Mouse (Mus musculus): Measurements from ENCODE around the gene Tex9. TPM values are rescaled to one million over a fixed set of nuclear protein-coding genes. Genes with fewer than 3 reads are reported as not detected.
"Not testable (repeated sequence)": the region's sequence is repeated elsewhere in the genome, so short reads cannot be mapped to it uniquely, and the experiment has no call there.

Gene Tex9
- polyA plus RNA-seq, 1 experiment from 2014 or later = 4.2 TPM

DNA sequence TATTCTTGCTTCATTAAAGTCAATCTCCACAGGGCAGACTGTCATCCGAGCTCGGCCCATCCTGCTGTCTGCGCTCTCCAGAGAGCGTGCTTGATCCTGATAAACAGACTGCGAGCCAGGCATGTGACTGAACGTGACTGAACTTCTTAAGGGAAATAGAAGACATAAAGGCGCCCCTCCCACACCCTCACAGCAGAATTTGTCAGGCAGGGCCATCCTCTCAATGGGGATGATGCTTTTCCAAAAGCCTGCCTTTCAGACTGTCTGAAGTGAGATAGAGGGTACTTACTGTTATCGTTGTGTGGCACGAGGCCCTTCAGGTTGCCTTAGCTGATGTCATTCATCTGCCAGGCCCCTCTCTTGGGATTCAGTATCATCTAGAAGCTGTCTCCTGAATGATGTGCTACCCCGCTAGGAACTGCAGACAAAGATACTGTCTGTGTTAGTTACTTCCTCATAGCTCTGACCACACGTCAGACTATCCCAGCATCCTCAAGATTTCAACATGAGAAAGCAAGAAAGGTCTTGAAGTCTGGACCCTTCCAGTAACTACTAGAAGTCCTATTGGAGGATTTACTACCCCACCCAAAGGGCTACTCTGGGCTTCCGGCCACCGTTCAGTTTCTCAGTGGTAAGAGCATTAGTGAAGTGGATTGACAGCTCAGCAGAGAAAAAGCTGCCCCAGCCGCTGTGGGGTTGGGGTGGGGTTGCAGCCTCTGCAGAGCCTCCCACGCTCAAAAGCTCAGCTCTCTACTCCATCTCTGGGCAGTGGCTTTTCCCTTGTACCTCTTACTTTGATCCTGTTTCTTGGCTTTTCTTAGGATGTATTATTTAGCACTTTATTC, 82.4 kb downstream of the Tex9 start:
- Histone ChIP-seq H3K4me1 (replicated peaks) (peaks cover 76% of the 10 kb centered on the region), H3K4me3 (replicated peaks) (peak overlapping the region; percentile 56), H3K9ac (peak overlapping the region; percentile 70), H3K27me3 (no peaks in the 10 kb centered on the region), H3K4me2 (peak overlapping the region; percentile 77), H3K27ac (replicated peaks) (peak overlapping the region; percentile 99), H3K36me3 (replicated peaks) (no peaks in the 10 kb centered on the region), H3K9me3 (replicated peaks) (no peaks in the 10 kb centered on the region)
- WGBS (ENCODE audit: insufficient replicate concordance) = 14% methylated on average over 15 of the region's 15 CpGs
- ATAC-seq (ENCODE audit: insufficient read depth) = peak; percentile 92

GRCm38 (mm10) chr9:72408131-72408586, 83.9 kb downstream of the Tex9 start:
- H3K27ac ChIP-seq (replicated peaks) = peak overlapping the region; percentile 99
- H3K4me2 ChIP-seq = peak overlapping the region; percentile 77
- no peaks in the 10 kb centered on the region for H3K36me3 ChIP-seq (replicated peaks)
- H3K4me1 ChIP-seq (replicated peaks) = peaks cover 87% of the 10 kb centered on the region
- H3K9ac ChIP-seq = peak overlapping the region; percentile 70
- ATAC-seq (ENCODE audit: insufficient read depth) = peak; percentile 23; the same call in 1 of the 2 replicates
- peak overlapping the region; percentile 56 for H3K4me3 ChIP-seq (replicated peaks)
- no peaks in the 10 kb centered on the region for H3K9me3 ChIP-seq (replicated peaks)
- 7% methylated on average over 12 of the region's 12 CpGs for WGBS (ENCODE audit: insufficient replicate concordance)
- no peaks in the 10 kb centered on the region for H3K27me3 ChIP-seq

DNA sequence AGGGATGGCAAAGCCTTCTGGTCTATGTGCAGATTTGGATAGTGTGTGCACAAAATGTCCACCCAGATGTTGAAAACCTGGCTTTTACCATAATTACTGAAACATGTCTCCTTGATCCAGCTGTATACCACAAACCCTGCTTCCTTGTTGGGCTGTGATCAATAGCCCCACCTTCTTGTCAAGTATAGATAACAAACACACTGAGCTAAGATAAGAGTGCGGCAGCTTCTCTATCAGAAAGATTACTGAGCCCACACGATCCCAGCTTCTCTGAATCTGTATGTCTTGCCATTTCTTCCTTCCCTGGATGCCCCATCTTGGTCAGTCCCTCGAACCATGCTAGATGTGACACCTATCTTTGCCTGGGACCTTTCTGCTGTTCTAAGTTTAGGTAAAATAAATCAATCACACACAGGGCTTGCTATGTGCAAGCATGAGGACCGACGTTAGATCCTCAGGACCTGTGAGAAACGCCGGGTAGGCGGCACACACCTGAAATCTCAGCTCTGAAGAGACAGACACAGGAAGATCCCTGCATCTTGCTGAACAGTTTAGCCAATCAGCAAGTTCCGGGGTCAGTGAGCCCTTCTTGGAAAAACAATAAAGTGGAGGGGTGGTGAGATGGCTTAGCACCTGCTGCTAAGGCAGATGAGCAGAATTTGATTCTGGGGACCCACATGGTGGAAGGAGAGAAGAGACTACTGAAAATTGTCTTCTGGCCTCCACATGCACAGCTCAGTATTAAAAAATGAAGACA, 86.0 kb downstream of the Tex9 start:
- Histone ChIP-seq H3K27me3 (no peaks in the 10 kb centered on the region), H3K9me3 (replicated peaks) (no peaks in the 10 kb centered on the region), H3K4me2 (peak overlapping the region; percentile 31; the same call in 1 of the 2 replicates), H3K36me3 (replicated peaks) (no peaks in the 10 kb centered on the region), H3K9ac (no peak overlapping the region), H3K4me1 (replicated peaks) (peaks cover 70% of the 10 kb centered on the region), H3K27ac (replicated peaks) (peak overlapping the region; percentile 63), H3K4me3 (replicated peaks) (no peak overlapping the region)
- ATAC-seq (ENCODE audit: insufficient read depth) = no peak
- WGBS (ENCODE audit: insufficient replicate concordance) = 60% methylated on average over 9 of the region's 9 CpGs

- no peak for ATAC-seq (ENCODE audit: insufficient read depth)
- Histone ChIP-seq H3K4me1 (replicated peaks) (peaks cover 58% of the 10 kb centered on the region), H3K36me3 (replicated peaks) (no peaks in the 10 kb centered on the region), H3K27me3 (no peaks in the 10 kb centered on the region; the same call in 1 of the 2 replicates), H3K9me3 (replicated peaks) (no peaks in the 10 kb centered on the region), H3K4me2 (no peak overlapping the region), H3K4me3 (replicated peaks) (no peak overlapping the region), H3K9ac (no peak overlapping the region), H3K27ac (replicated peaks) (peak overlapping the region; percentile 63; the same call in 1 of the 2 replicates)
- 78% methylated on average over 3 of the region's 3 CpGs for WGBS (ENCODE audit: insufficient replicate concordance)
Observed at GRCm38 (mm10) chr9:72404934-72405333, 87.1 kb downstream of the Tex9 start.

- no peaks in the 10 kb centered on the region for H3K9me3 ChIP-seq (replicated peaks)
- peaks cover 54% of the 10 kb centered on the region for H3K4me1 ChIP-seq (replicated peaks)
- ATAC-seq (ENCODE audit: insufficient read depth) = no peak
Observed at GRCm38 (mm10) chr9:72404446-72404845, 87.6 kb downstream of the Tex9 start.

DNA sequence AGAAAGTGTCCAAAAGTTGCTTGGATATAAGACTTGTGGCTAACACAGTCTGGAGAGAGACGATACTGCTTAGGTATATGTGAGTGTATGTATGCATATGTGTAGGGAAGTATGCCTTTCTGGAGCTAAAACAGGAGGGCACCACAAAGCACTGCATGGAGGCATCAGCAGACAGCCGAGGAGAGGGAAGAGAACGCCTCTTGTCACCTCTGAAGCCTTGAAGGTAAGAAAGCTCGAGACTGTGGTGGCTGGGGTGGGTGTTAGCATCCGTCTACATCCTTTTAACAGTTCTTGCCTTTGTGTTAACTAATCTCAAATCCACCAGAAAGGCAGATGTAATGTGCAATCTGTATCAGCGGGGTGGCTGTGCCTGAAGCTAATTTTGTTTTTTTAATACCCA, 88.6 kb downstream of the Tex9 start:
- Histone ChIP-seq H3K9ac (no peak overlapping the region), H3K4me2 (no peak overlapping the region), H3K4me3 (replicated peaks) (no peak overlapping the region), H3K27me3 (no peaks in the 10 kb centered on the region; the same call in 1 of the 2 replicates), H3K4me1 (replicated peaks) (peaks cover 45% of the 10 kb centered on the region), H3K36me3 (replicated peaks) (no peaks in the 10 kb centered on the region), H3K27ac (replicated peaks) (no peak overlapping the region; the same call in 1 of the 2 replicates), H3K9me3 (replicated peaks) (no peaks in the 10 kb centered on the region)
- ATAC-seq (ENCODE audit: insufficient read depth) = no peak
- WGBS (ENCODE audit: insufficient replicate concordance) = 69% methylated on average over 6 of the region's 6 CpGs

More at GRCm38 (mm10) chr9:72404446-72404845, 87.6 kb downstream of the Tex9 start:
- H3K36me3 ChIP-seq (replicated peaks) = no peaks in the 10 kb centered on the region
- WGBS (ENCODE audit: insufficient replicate concordance) = 85% methylated on average over 8 of the region's 8 CpGs
- H3K4me2 ChIP-seq = no peak overlapping the region
- no peaks in the 10 kb centered on the region; the same call in 1 of the 2 replicates for H3K27me3 ChIP-seq
- no peak overlapping the region for H3K9ac ChIP-seq
- no peak overlapping the region for H3K4me3 ChIP-seq (replicated peaks)
- no peak overlapping the region for H3K27ac ChIP-seq (replicated peaks)

DNA sequence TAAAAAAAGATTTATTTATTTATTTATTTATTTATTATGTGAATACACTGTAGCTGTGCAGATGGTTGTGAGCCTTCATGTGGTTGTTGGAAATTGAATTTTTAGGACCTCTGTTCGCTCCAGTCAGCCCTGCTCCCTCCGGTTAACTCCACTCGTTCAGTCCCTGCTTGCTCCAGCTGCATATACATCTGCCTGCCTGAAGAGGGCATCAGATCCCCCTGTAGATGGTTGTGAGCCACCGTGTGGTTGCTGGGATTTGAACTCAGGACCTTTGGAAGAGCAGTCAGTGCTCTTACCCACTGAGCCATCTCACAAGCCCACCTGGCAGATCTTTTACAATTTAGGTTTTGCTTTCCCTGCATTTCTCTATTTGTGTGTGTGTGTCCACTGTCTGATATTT, 90.2 kb downstream of the Tex9 start:
- 73% methylated on average over 4 of the region's 4 CpGs for WGBS (ENCODE audit: insufficient replicate concordance)
- peaks cover 46% of the 10 kb centered on the region for H3K4me1 ChIP-seq (replicated peaks)
- H3K4me3 ChIP-seq (replicated peaks); H3K36me3 ChIP-seq (replicated peaks); H3K9ac ChIP-seq; ATAC-seq (ENCODE audit: insufficient read depth); H3K9me3 ChIP-seq (replicated peaks); H3K4me2 ChIP-seq; H3K27ac ChIP-seq (replicated peaks); H3K27me3 ChIP-seq: not testable (repeated sequence)

Small RNA genes lying within 50 kb of the gene (microRNA-seq; reads per million reads assigned to microRNA genes)
- gene Gm28010 = not detected

Other genes starting within 250 kb of the Tex9 start
- gene Zfp280d, start 217.4 kb downstream of the Tex9 start, polyA plus RNA-seq (2015; fragmentation: Nextera tagmentation; extraction: Ambion mirVana) = 11.4 and 12.3 TPM in 2 replicates
- gene Mns1, start 54.2 kb downstream of the Tex9 start, polyA plus RNA-seq (2015; fragmentation: Nextera tagmentation; extraction: Ambion mirVana) = 78.9 and 85.1 TPM in 2 replicates
- 2.3 TPM in 2 replicates for gene Rfx7, start 40.0 kb upstream of the Tex9 start, polyA plus RNA-seq (2015; fragmentation: Nextera tagmentation; extraction: Ambion mirVana)
- 90.0 and 90.8 TPM in 2 replicates for gene Nedd4, start 170.1 kb upstream of the Tex9 start, polyA plus RNA-seq (2015; fragmentation: Nextera tagmentation; extraction: Ambion mirVana)